Mouse (Mus musculus) lung, embryonic 15.5 days (tissue): ENCODE data around the gene Mterf1b. TPM values are rescaled to one million over a fixed set of nuclear protein-coding genes. Genes with fewer than 3 reads are reported as not detected.
"Not testable (repeated sequence)": the region's sequence is repeated elsewhere in the genome, so short reads cannot be mapped to it uniquely, and the experiment has no call there.

Source experiments
- ATAC-seq: fragments of 200-750 bp; cut with Nextera tagmentation; 2 replicates; pipeline ENCODE4 v1.8.0; 2017; ENCODE audit warnings: moderate number of reproducible peaks, borderline replicate concordance; ENCODE audit not compliant: low FRiP score, low TSS enrichment; ENCODE audit errors: extremely low read depth
- H3K27ac ChIP-seq: fragments of 300-500 bp; sonication (generic); 2 replicates; pipeline ENCODE4 v1.5.1; 2015; ENCODE audit warnings: moderate library complexity, mild to moderate bottlenecking, inconsistent platforms
- H3K27me3 ChIP-seq: fragments of 300-500 bp; sonication (generic); 2 replicates; pipeline ENCODE4 v1.6.1; 2015; ENCODE audit warnings: inconsistent platforms
- H3K36me3 ChIP-seq: fragments of 300-500 bp; sonication (generic); 2 replicates; pipeline ENCODE4 v1.6.1; 2015; ENCODE audit warnings: inconsistent platforms
- H3K4me1 ChIP-seq: fragments of 300-500 bp; sonication (generic); 2 replicates; pipeline ENCODE4 v1.6.1; 2015; ENCODE audit warnings: inconsistent platforms
- H3K4me2 ChIP-seq: fragments of 300-500 bp; sonication (generic); 2 replicates; pipeline ENCODE4 v1.6.1; 2015; ENCODE audit warnings: inconsistent platforms, mild to moderate bottlenecking, moderate library complexity
- H3K4me3 ChIP-seq: fragments of 300-500 bp; sonication (generic); 2 replicates; pipeline ENCODE4 v1.5.1; 2015; ENCODE audit warnings: mild to moderate bottlenecking, inconsistent platforms
- H3K9ac ChIP-seq: fragments of 300-500 bp; sonication (generic); 2 replicates; pipeline ENCODE4 v1.6.1; 2015; ENCODE audit warnings: inconsistent platforms
- H3K9me3 ChIP-seq: fragments of 300-500 bp; sonication (generic); 2 replicates; pipeline ENCODE4 v1.6.1; 2016; ENCODE audit warnings: inconsistent platforms
- WGBS: fragments of 180-500 bp; shearing (Covaris S2); methylation state at CpG from one replicate; pipeline ENCODE4 v1.1.7; 2015; 5-methylcytosine and 5-hydroxymethylcytosine counted together
- polyA plus RNA-seq: library from polyadenylated mRNA; unstranded; fragments of >200 nt; fragmentation: Nextera tagmentation; extraction: Ambion mirVana; gene quantifications from 2 replicates; pipeline ENCODE4 v1.2.1, GENCODE M21; 2015

Gene Mterf1b
- 2.9 and 3.3 TPM in 2 replicates for polyA plus RNA-seq

GRCm38 (mm10) chr5:4191671-4192480 is at the start of gene Mterf1b:
Gene Mterf1b, plus strand, starts transcription at chr5:4192367.
- WGBS = 59% methylated on average over 12 of the region's 37 CpGs
- peak within 1 kb of the TSS; percentile 40; the same call in 1 of the 2 replicates for H3K9ac ChIP-seq

DNA sequence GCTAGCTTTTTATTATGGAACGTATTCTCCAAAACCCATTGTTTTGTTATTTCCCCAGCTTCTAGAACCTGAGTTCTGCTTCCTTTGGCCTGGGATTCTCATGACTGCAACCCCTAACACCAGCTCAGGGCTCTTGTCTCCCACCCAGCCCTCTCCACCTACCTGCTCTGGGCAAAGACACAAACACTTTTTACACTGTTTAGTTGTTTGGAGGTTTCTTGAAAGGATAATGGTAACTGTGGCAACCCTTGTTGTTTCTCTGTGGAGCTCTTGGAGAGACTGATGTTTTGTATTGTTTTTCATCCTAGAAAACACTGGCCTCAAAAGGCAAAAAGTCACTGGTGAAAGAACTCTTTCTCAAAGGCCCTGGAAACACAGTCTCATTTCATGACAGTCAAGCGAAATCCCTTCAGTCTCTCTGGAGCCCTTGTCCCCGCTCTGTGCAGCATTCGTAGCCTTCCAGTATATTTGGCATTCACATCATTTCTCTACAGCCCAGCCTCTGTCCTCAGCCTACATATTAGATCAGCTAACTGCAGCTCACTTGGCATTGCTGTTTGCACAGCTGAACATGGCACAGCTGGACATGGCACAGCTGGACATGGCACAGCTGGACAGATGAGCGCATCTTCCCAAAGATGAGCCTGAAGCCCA is 32.6 kb upstream of the Mterf1b start:
- H3K9ac ChIP-seq, H3K27me3 ChIP-seq, ATAC-seq, H3K27ac ChIP-seq, H3K4me2 ChIP-seq, H3K36me3 ChIP-seq, H3K4me1 ChIP-seq, H3K4me3 ChIP-seq, H3K9me3 ChIP-seq: not testable (repeated sequence)
- WGBS = 82% methylated on average over 5 of the region's 5 CpGs

More at GRCm38 (mm10) chr5:4191671-4192480, at the start of gene Mterf1b:
- peak; percentile 98 for ATAC-seq
- H3K4me1 ChIP-seq = peaks cover 11% of the 10 kb centered on the region
- H3K36me3 ChIP-seq, H3K9me3 ChIP-seq, H3K27me3 ChIP-seq, H3K27ac ChIP-seq: not testable (repeated sequence)
- peak within 1 kb of the TSS; percentile 47 for H3K4me3 ChIP-seq
- H3K4me2 ChIP-seq = peak within 1 kb of the TSS; percentile 76

GRCm38 (mm10) chr5:4161554-4161953 is 30.6 kb upstream of the Mterf1b start:
- WGBS = 73% methylated on average over 3 of the region's 3 CpGs
- Histone ChIP-seq H3K4me2 (no peak overlapping the region), H3K36me3 (no peaks in the 10 kb centered on the region), H3K4me3 (no peak overlapping the region), H3K27ac (no peak overlapping the region), H3K4me1 (no peaks in the 10 kb centered on the region), H3K9me3 (no peaks in the 10 kb centered on the region), H3K9ac (no peak overlapping the region), H3K27me3 (no peaks in the 10 kb centered on the region)
- ATAC-seq = no peak

DNA sequence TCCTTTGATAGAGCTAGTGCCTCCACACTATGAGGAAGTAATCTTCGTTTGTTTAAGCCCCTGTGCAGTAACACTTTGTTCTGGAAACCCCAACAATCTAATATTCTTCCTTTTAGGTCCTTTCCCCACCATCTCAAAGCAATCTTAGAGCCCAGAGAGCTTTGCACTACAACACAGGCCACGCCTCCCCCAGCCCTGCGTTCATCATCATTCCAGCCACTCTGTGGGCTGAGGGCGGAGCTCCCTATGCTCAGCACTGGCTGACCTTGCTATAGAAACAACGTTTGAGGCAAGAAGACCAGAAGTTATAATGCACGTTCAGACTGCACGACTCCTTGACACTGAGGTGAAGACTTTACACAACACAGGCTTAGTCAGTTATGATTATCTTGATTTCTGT is 29.7 kb upstream of the Mterf1b start:
- H3K9me3 ChIP-seq = no peaks in the 10 kb centered on the region
- H3K36me3 ChIP-seq = no peaks in the 10 kb centered on the region
- H3K4me3 ChIP-seq = no peak overlapping the region
- no peaks in the 10 kb centered on the region for H3K27me3 ChIP-seq
- H3K27ac ChIP-seq = no peak overlapping the region
- H3K4me1 ChIP-seq = no peaks in the 10 kb centered on the region
- WGBS = 42% methylated on average over 7 of the region's 7 CpGs
- ATAC-seq = no peak
- H3K4me2 ChIP-seq = no peak overlapping the region
- H3K9ac ChIP-seq = no peak overlapping the region

DNA sequence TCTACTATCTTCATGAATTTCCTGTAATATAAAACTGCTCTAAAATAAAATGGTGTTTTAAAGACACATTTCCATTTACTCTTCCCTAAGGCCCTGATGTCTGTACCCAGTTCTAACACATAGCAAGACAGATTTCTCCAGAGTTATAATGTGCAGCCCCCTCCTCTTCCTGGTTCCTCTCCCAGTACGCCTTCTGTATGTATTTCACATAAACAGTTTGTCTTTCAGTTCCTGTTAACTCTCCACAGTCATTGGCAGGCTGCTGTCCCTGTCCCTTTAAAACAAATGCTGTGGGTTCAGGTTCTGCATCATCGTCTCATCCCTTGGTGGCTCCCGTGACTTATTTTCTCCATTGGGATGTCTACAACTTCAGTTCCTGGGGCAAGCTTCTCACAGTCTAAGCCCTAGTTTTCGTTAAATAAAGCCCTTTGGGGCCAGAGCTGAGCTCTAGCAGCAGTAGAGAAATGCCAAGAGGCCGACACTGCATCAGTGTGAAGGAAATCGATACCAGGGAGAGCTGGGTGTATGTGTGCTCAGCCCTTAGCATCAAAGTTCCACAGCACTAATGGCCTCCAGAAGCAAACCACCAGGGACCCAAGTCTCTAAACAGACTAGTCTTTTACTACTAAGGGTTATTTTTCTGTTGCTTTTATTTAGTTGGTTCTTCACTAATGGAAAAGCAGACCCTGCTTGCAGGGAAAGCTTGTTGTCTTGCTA is 24.2 kb upstream of the Mterf1b start:
- H3K27me3 ChIP-seq, H3K4me3 ChIP-seq, H3K4me1 ChIP-seq, H3K36me3 ChIP-seq, H3K4me2 ChIP-seq, H3K9ac ChIP-seq, ATAC-seq, H3K9me3 ChIP-seq, H3K27ac ChIP-seq: not testable (repeated sequence)
- WGBS = 49% methylated on average over 6 of the region's 6 CpGs

GRCm38 (mm10) chr5:4168530-4168926 is 23.6 kb upstream of the Mterf1b start:
- H3K4me2 ChIP-seq, H3K36me3 ChIP-seq, H3K27me3 ChIP-seq, H3K4me3 ChIP-seq, H3K4me1 ChIP-seq, H3K27ac ChIP-seq, H3K9ac ChIP-seq, H3K9me3 ChIP-seq, ATAC-seq: not testable (repeated sequence)
- WGBS = 81% methylated on average over 4 of the region's 4 CpGs

DNA sequence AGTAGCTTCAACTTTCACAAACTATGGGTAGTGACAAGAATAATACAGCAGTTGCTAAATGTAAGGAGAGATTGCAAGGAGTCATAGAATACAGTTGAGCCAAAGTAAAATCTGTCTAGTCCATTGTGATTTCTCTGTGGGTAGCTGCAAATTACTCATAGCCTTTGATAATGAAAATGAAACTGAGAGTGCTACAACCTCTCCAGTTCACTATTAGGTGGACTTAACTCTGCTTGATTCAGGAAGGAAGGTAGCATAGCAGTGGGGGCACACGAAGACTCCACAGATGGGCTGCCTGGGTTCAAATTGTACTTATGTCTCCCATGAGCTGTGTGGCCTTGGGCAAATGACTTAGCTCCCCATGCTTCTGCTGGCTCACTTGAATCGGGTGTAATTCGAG is 15.7 kb upstream of the Mterf1b start:
- not testable (repeated sequence) for H3K36me3 ChIP-seq, H3K4me2 ChIP-seq, H3K4me1 ChIP-seq, H3K9me3 ChIP-seq, H3K27me3 ChIP-seq, ATAC-seq, H3K4me3 ChIP-seq, H3K9ac ChIP-seq, H3K27ac ChIP-seq
- WGBS = 74% methylated on average over 3 of the region's 3 CpGs

DNA sequence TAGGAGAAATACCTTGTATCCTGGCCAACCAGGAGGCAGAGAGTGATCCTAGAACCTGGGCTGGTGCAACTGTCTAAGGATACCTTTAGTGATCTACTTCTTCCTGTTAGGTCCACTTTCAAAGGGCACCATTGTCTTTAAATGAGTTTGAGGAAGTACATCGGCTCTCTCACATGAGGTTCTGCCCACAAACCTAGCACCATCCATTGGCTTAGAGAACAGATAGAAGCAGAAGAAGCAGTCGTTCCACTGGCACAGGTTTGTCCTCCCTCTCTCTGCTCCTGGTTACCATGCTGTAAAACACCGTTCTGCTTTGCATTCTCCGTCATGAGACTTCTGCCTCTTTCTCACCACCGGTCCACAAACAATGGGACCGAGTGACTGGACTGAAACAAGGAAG is 12.8 kb upstream of the Mterf1b start:
- no peak overlapping the region for H3K4me2 ChIP-seq
- no peak overlapping the region for H3K4me3 ChIP-seq
- H3K9me3 ChIP-seq = no peaks in the 10 kb centered on the region
- no peak for ATAC-seq
- H3K27ac ChIP-seq = no peak overlapping the region
- H3K9ac ChIP-seq = no peak overlapping the region
- no peaks in the 10 kb centered on the region for H3K36me3 ChIP-seq
- WGBS = 73% methylated on average over 6 of the region's 6 CpGs
- no peaks in the 10 kb centered on the region for H3K4me1 ChIP-seq
- H3K27me3 ChIP-seq = no peaks in the 10 kb centered on the region

DNA sequence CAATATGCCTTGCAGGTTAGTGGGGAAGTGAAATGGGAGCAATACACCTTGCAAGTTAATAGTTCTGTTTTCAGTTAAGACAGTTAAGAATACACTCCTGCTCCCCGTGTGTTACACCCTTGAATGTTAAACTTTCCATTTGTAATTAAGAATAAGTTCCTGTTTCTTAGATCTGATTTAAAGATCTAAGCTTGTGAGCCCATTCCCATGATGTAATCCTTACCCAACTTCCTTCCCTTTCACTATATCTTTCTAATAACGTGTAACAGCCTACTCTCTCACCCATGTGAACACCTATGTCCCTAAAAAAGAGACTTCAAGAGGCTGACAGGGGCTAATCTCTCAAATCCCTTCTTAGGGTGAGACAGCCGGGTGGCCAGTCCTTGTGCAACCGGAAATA is 5.4 kb upstream of the Mterf1b start:
- H3K27ac ChIP-seq = no peak overlapping the region
- no peaks in the 10 kb centered on the region for H3K9me3 ChIP-seq
- ATAC-seq = no peak
- WGBS = 58% methylated on average over 4 of the region's 4 CpGs
- no peak overlapping the region for H3K4me3 ChIP-seq
- no peak overlapping the region for H3K4me2 ChIP-seq
- H3K4me1 ChIP-seq = no peaks in the 10 kb centered on the region
- H3K9ac ChIP-seq = no peak overlapping the region
- H3K27me3 ChIP-seq = no peaks in the 10 kb centered on the region
- H3K36me3 ChIP-seq = no peaks in the 10 kb centered on the region

GRCm38 (mm10) chr5:4192481-4193246 is 497 bp downstream of the Mterf1b start:
- Histone ChIP-seq H3K4me1 (peaks cover 11% of the 10 kb centered on the region), H3K9ac (peak overlapping the region; percentile 40; the same call in 1 of the 2 replicates), H3K4me2 (peak overlapping the region; percentile 76), H3K4me3 (peak overlapping the region; percentile 47)
- H3K27ac ChIP-seq, H3K9me3 ChIP-seq, H3K27me3 ChIP-seq, H3K36me3 ChIP-seq, ATAC-seq: not testable (repeated sequence)
- WGBS = 7% methylated on average over 14 of the region's 27 CpGs

GRCm38 (mm10) chr5:4193247-4193628 is 1.1 kb downstream of the Mterf1b start:
- Histone ChIP-seq H3K36me3 (no peaks in the 10 kb centered on the region), H3K4me1 (peaks cover 11% of the 10 kb centered on the region), H3K9me3 (no peaks in the 10 kb centered on the region), H3K27me3 (no peaks in the 10 kb centered on the region), H3K9ac (no peak overlapping the region), H3K4me3 (peak overlapping the region; percentile 47), H3K4me2 (peak overlapping the region; percentile 76), H3K27ac (no peak overlapping the region)
- no peak for ATAC-seq
- WGBS = 65% methylated on average over 5 of the region's 5 CpGs
